ENCODE assay signal across 33 mouse cellular contexts in genomic region chr3:92621560-92621959, GRCm38 (mm10). TPM values are rescaled to one million over a fixed set of nuclear protein-coding genes. Genes with fewer than 3 reads are reported as not detected.
"Had no signal": no experiment of that assay in that cellular context is flagged by ENCODE, and none has a peak within 500 bp of the region (broad histone marks: within the 10 kb centered on the region; RNA-seq: fewer than 3 reads in every experiment).

Gene Lce6a, minus strand, starts transcription at chr3:92621660.

- H3K27ac ChIP-seq: embryonic facial prominence, embryonic 10.5 days; embryonic facial prominence, embryonic 12.5 days; embryonic facial prominence, embryonic 13.5 days; embryonic facial prominence, embryonic 15.5 days; forebrain, embryonic 10.5 days; forebrain, embryonic 12.5 days; forebrain, embryonic 13.5 days; forebrain, embryonic 15.5 days; gastrocnemius, adult 2 months; heart, adult 2 months had no signal

- H3K4me3 ChIP-seq: embryonic facial prominence, embryonic 10.5 days; embryonic facial prominence, embryonic 12.5 days; embryonic facial prominence, embryonic 13.5 days; embryonic facial prominence, embryonic 15.5 days; erythroblast, embryonic 14.5 days; forebrain, embryonic 10.5 days; forebrain, embryonic 12.5 days; forebrain, embryonic 13.5 days; forebrain, embryonic 15.5 days; gastrocnemius, adult 2 months; heart, adult 2 months had no signal

- DNase-seq: cerebellum, adult 8-10 months; cerebellum, adult 9-10 months; cerebellum, adult 9-11 months; cerebellum, postnatal 10 days; cerebellum, postnatal 14 days; cerebellum, postnatal 25 days; cerebellum, postnatal 36 days; embryo, embryonic 11 days; forebrain, postnatal 0 days; gastrocnemius, adult 2 months; gastrocnemius, postnatal 10 days; gastrocnemius, postnatal 14 days; gastrocnemius, postnatal 25 days; gastrocnemius, postnatal 36 days; heart, adult 11 months; heart, adult 18-20 months; heart, adult 2 months had no signal

- H3K36me3 ChIP-seq: embryonic facial prominence, embryonic 10.5 days; embryonic facial prominence, embryonic 12.5 days; embryonic facial prominence, embryonic 13.5 days; embryonic facial prominence, embryonic 15.5 days; forebrain, embryonic 10.5 days; forebrain, embryonic 12.5 days; forebrain, embryonic 15.5 days had no signal

- H3K9ac ChIP-seq: embryonic facial prominence, embryonic 12.5 days; embryonic facial prominence, embryonic 13.5 days; embryonic facial prominence, embryonic 15.5 days; forebrain, embryonic 12.5 days; forebrain, embryonic 13.5 days; forebrain, embryonic 15.5 days; forebrain, postnatal 0 days had no signal

- H3K4me1 ChIP-seq: embryonic facial prominence, embryonic 10.5 days; embryonic facial prominence, embryonic 12.5 days; embryonic facial prominence, embryonic 13.5 days; embryonic facial prominence, embryonic 15.5 days; forebrain, embryonic 10.5 days; forebrain, embryonic 12.5 days; forebrain, embryonic 13.5 days; forebrain, embryonic 15.5 days had no signal

- H3K9me3 ChIP-seq: embryonic facial prominence, embryonic 10.5 days; embryonic facial prominence, embryonic 12.5 days; embryonic facial prominence, embryonic 13.5 days; embryonic facial prominence, embryonic 15.5 days; forebrain, embryonic 10.5 days; forebrain, embryonic 12.5 days; forebrain, embryonic 13.5 days; forebrain, embryonic 15.5 days had no signal

- H3K4me2 ChIP-seq: embryonic facial prominence, embryonic 12.5 days; embryonic facial prominence, embryonic 13.5 days; embryonic facial prominence, embryonic 15.5 days; forebrain, embryonic 12.5 days; forebrain, embryonic 13.5 days; forebrain, embryonic 15.5 days had no signal

- ATAC-seq: forebrain, embryonic 13.5 days; forebrain, embryonic 14.5 days; forebrain, embryonic 15.5 days; forebrain, embryonic 16.5 days; forebrain, postnatal 0 days had no signal

- H3K27me3 ChIP-seq: embryonic facial prominence, embryonic 12.5 days; embryonic facial prominence, embryonic 13.5 days; embryonic facial prominence, embryonic 15.5 days; forebrain, embryonic 12.5 days; forebrain, embryonic 13.5 days; forebrain, embryonic 15.5 days had no signal

RNA-seq across cellular contexts. Expression of gene Lce6a, which starts in this region (rescaled TPM):
- polyA plus RNA-seq: cortical plate, adult 2 months; embryonic facial prominence, embryonic 10.5 days; embryonic facial prominence, embryonic 11.5 days; embryonic facial prominence, embryonic 12.5 days; embryonic facial prominence, embryonic 13.5 days; embryonic facial prominence, embryonic 14.5 days; erythroblast, embryonic 14.5 days; forebrain, embryonic 10.5 days; forebrain, embryonic 11.5 days; forebrain, embryonic 12.5 days; forebrain, embryonic 13.5 days; forebrain, embryonic 14.5 days; forebrain, embryonic 15.5 days; forebrain, embryonic 16.5 days; forebrain, postnatal 0 days; frontal cortex, adult 2 months; heart, adult 2 months had no signal
